Mouse (Mus musculus): ENCODE measurements around the gene Epb41. TPM values are rescaled to one million over a fixed set of nuclear protein-coding genes. Genes with fewer than 3 reads are reported as not detected.

The Epb41 gene
- total RNA-seq, 2 experiments from 2014 or later = 28.9 to 31.9 TPM

- intact Hi-C loops (cut with DNase I) = loop anchor here (5.0 kb wide), 1 partner anchor 159 kb away; no protein-coding TSS in a partner anchor
- DNase-seq (ENCODE audit: extremely low spot score in 1 of 2, low spot score in 2 of 2) = no peak
These were observed 1.6 kb upstream of the Epb41 start for GRCm38 (mm10) chr4:132076480-132077405.

- intact Hi-C loops (cut with DNase I) = loop anchor here (5.0 kb wide), 1 partner anchor 158 kb away; no protein-coding TSS in a partner anchor
- no peak for DNase-seq (ENCODE audit: extremely low spot score in 1 of 2, low spot score in 2 of 2)
These were observed 675 bp upstream of the Epb41 start for GRCm38 (mm10) chr4:132075796-132076195.

GRCm38 (mm10) chr4:132074077-132074932 is 816 bp downstream of the Epb41 start, which contains the start of gene Gm10300:
Gene Gm10300, plus strand, starts transcription at chr4:132074697.
- intact Hi-C loops (cut with DNase I) = no loop called here
- peak in 1 of 2 experiments; percentile 49 for DNase-seq (ENCODE audit: extremely low spot score in 1 of 2, low spot score in 2 of 2)

GRCm38 (mm10) chr4:132072946-132073345 is 2.2 kb downstream of the Epb41 start:
- DNase-seq (ENCODE audit: extremely low spot score in 1 of 2, low spot score in 2 of 2) = no peak
- intact Hi-C loops (cut with DNase I) = no loop called here

- intact Hi-C loops (cut with DNase I) = no loop called here
These were observed 3.0 kb downstream of the Epb41 start for GRCm38 (mm10) chr4:132072156-132072555.

GRCm38 (mm10) chr4:132071674-132072073 is 3.4 kb downstream of the Epb41 start:
- intact Hi-C loops (cut with DNase I) = no loop called here
- DNase-seq (ENCODE audit: extremely low spot score in 1 of 2, low spot score in 2 of 2) = no peak

More at GRCm38 (mm10) chr4:132072156-132072555, 3.0 kb downstream of the Epb41 start:
- DNase-seq (ENCODE audit: extremely low spot score in 1 of 2, low spot score in 2 of 2) = no peak

- no peak for DNase-seq (ENCODE audit: extremely low spot score in 1 of 2, low spot score in 2 of 2)
- intact Hi-C loops (cut with DNase I) = no loop called here
These were observed 7.2 kb downstream of the Epb41 start for GRCm38 (mm10) chr4:132067938-132068235.

GRCm38 (mm10) chr4:132067112-132067937 is 7.8 kb downstream of the Epb41 start:
- intact Hi-C loops (cut with DNase I) = no loop called here
- DNase-seq (ENCODE audit: extremely low spot score in 1 of 2, low spot score in 2 of 2) = no peak

- peak in 1 of 2 experiments; percentile 77 for DNase-seq (ENCODE audit: extremely low spot score in 1 of 2, low spot score in 2 of 2)
- intact Hi-C loops (cut with DNase I) = no loop called here
These were observed 8.9 kb downstream of the Epb41 start for GRCm38 (mm10) chr4:132066101-132066773.

GRCm38 (mm10) chr4:132065578-132065977 is 9.5 kb downstream of the Epb41 start:
- DNase-seq (ENCODE audit: extremely low spot score in 1 of 2, low spot score in 2 of 2) = no peak
- intact Hi-C loops (cut with DNase I) = no loop called here

- intact Hi-C loops (cut with DNase I) = no loop called here
- DNase-seq (ENCODE audit: extremely low spot score in 1 of 2, low spot score in 2 of 2) = no peak
These were observed 10.6 kb downstream of the Epb41 start for GRCm38 (mm10) chr4:132064550-132064949.

- intact Hi-C loops (cut with DNase I) = no loop called here
- DNase-seq (ENCODE audit: extremely low spot score in 1 of 2, low spot score in 2 of 2) = no peak
These were observed 11.9 kb downstream of the Epb41 start for GRCm38 (mm10) chr4:132062934-132063884.

GRCm38 (mm10) chr4:132062289-132062688 is 12.8 kb downstream of the Epb41 start:
- intact Hi-C loops (cut with DNase I) = no loop called here
- no peak for DNase-seq (ENCODE audit: extremely low spot score in 1 of 2, low spot score in 2 of 2)

GRCm38 (mm10) chr4:132060040-132060832 is 14.9 kb downstream of the Epb41 start:
- DNase-seq (ENCODE audit: extremely low spot score in 1 of 2, low spot score in 2 of 2) = no peak
- intact Hi-C loops (cut with DNase I) = no loop called here

GRCm38 (mm10) chr4:132059541-132059940 is 15.6 kb downstream of the Epb41 start:
- no peak for DNase-seq (ENCODE audit: extremely low spot score in 1 of 2, low spot score in 2 of 2)
- intact Hi-C loops (cut with DNase I) = no loop called here

GRCm38 (mm10) chr4:132057311-132057710 is 17.8 kb downstream of the Epb41 start:
- no peak for DNase-seq (ENCODE audit: extremely low spot score in 1 of 2, low spot score in 2 of 2)
- intact Hi-C loops (cut with DNase I) = no loop called here

All from left cerebral cortex, postnatal 10 days (tissue).